Comparison of ENCODE assay signal across 22 mouse cellular contexts in genomic region chr4:26276264-26276663, GRCm38 (mm10).
DNase-seq lines count a peak whose midpoint lies in the region; ATAC-seq and TF ChIP-seq lines count a peak whose summit lies in the region.
"Had no signal": no experiment of that assay in that cellular context is flagged by ENCODE, and none has a peak within 500 bp of the region (broad histone marks: within the 10 kb centered on the region; RNA-seq: fewer than 3 reads in every experiment).

No protein-coding gene starts in this region.

- H3K27me3 ChIP-seq in forebrain, embryonic 13.5 days: no peaks in the 10 kb centered on the region
- no peaks in the 10 kb centered on the region for H3K27me3 ChIP-seq in forebrain, embryonic 11.5 days (ENCODE audit: control insufficient read depth, insufficient read depth, low read length)
- no peaks in the 10 kb centered on the region for H3K27me3 ChIP-seq in hindbrain, postnatal 0 days (ENCODE audit: insufficient read depth, low read length)
- H3K27me3 ChIP-seq in hindbrain, embryonic 13.5 days: no peaks in the 10 kb centered on the region
- H3K27me3 ChIP-seq in neural tube, embryonic 14.5 days (ENCODE audit: control insufficient read depth, insufficient read depth, low read length): no peaks in the 10 kb centered on the region
- H3K27me3 ChIP-seq: heart, embryonic 15.5 days; liver, embryonic 13.5 days; lung, embryonic 15.5 days; neural tube, embryonic 12.5 days had no signal

- no peak for DNase-seq in forebrain, embryonic 11.5 days (ENCODE audit: low spot score)
- peak; percentile 71 for DNase-seq in hindbrain, postnatal 0 days (ENCODE audit: low spot score)
- no peak for DNase-seq in neural tube, embryonic 10.5 days (ENCODE audit: extremely low spot score, low spot score)
- DNase-seq in gastrocnemius, adult 2 months: no peak
- DNase-seq in cerebellum, postnatal 4 days (ENCODE audit: low spot score in 2 of 2): no peak
- DNase-seq: adrenal gland, adult 2 months; cerebellum, adult 11-12 months; cerebellum, postnatal 25 days; heart, adult 11 months; kidney, adult 18-20 months; kidney, postnatal 14 days; liver, embryonic 13.5 days; right cerebral cortex, postnatal 4 days; thymus, postnatal 36 days had no signal

- no peak overlapping the region for H3K9ac ChIP-seq in forebrain, embryonic 13.5 days
- H3K9ac ChIP-seq in forebrain, embryonic 11.5 days (ENCODE audit: low read length): no peak overlapping the region
- no peak overlapping the region for H3K9ac ChIP-seq in hindbrain, postnatal 0 days (replicated peaks; ENCODE audit: low read length)
- H3K9ac ChIP-seq in hindbrain, embryonic 13.5 days: no peak overlapping the region
- H3K9ac ChIP-seq in neural tube, embryonic 14.5 days (replicated peaks; ENCODE audit: low read depth, low read length): no peak overlapping the region
- H3K9ac ChIP-seq: heart, embryonic 15.5 days; liver, embryonic 13.5 days; lung, embryonic 15.5 days; neural tube, embryonic 12.5 days had no signal

- no peaks in the 10 kb centered on the region for H3K36me3 ChIP-seq in forebrain, embryonic 13.5 days (ENCODE audit: poor library complexity, severe bottlenecking)
- no peaks in the 10 kb centered on the region for H3K36me3 ChIP-seq in forebrain, embryonic 11.5 days (ENCODE audit: control insufficient read depth, insufficient read depth, low read length)
- H3K36me3 ChIP-seq in hindbrain, postnatal 0 days (ENCODE audit: insufficient read depth, low read length): no peaks in the 10 kb centered on the region
- H3K36me3 ChIP-seq in hindbrain, embryonic 13.5 days: no peaks in the 10 kb centered on the region
- H3K36me3 ChIP-seq in neural tube, embryonic 14.5 days (ENCODE audit: control insufficient read depth, insufficient read depth, low read length): no peaks in the 10 kb centered on the region
- H3K36me3 ChIP-seq: heart, embryonic 15.5 days; liver, embryonic 13.5 days; lung, embryonic 15.5 days; neural tube, embryonic 12.5 days had no signal

- peaks cover 3% of the 10 kb centered on the region; the same call in 1 of the 2 replicates for H3K4me1 ChIP-seq in forebrain, embryonic 13.5 days
- H3K4me1 ChIP-seq in forebrain, embryonic 11.5 days (replicated peaks; ENCODE audit: control insufficient read depth, insufficient read depth, low read length): no peaks in the 10 kb centered on the region
- H3K4me1 ChIP-seq in hindbrain, postnatal 0 days (ENCODE audit: insufficient read depth, low read length): no peaks in the 10 kb centered on the region
- H3K4me1 ChIP-seq in hindbrain, embryonic 13.5 days (replicated peaks): no peaks in the 10 kb centered on the region; the same call in 1 of the 2 replicates
- no peaks in the 10 kb centered on the region for H3K4me1 ChIP-seq in neural tube, embryonic 14.5 days (ENCODE audit: control insufficient read depth, insufficient read depth, low read length)
- H3K4me1 ChIP-seq: heart, embryonic 15.5 days; liver, embryonic 13.5 days; lung, embryonic 15.5 days; neural tube, embryonic 12.5 days had no signal

- H3K9me3 ChIP-seq in forebrain, embryonic 13.5 days (replicated peaks): no peaks in the 10 kb centered on the region
- H3K9me3 ChIP-seq in forebrain, embryonic 11.5 days (ENCODE audit: control insufficient read depth, low read length): no peaks in the 10 kb centered on the region
- H3K9me3 ChIP-seq in hindbrain, postnatal 0 days (ENCODE audit: low read length): no peaks in the 10 kb centered on the region
- H3K9me3 ChIP-seq in hindbrain, embryonic 13.5 days: no peaks in the 10 kb centered on the region
- H3K9me3 ChIP-seq in neural tube, embryonic 14.5 days (ENCODE audit: control insufficient read depth, low read length): no peaks in the 10 kb centered on the region
- H3K9me3 ChIP-seq: heart, embryonic 15.5 days; liver, embryonic 13.5 days; lung, embryonic 15.5 days; neural tube, embryonic 12.5 days had no signal

- no peak for TF ChIP-seq CTCF in hindbrain, postnatal 0 days (IDR thresholded peaks at IDR 0.05; ENCODE audit: low read depth)
- no peak for TF ChIP-seq CTCF in gastrocnemius, adult 2 months (IDR thresholded peaks at IDR 0.05)

- H3K4me3 ChIP-seq in forebrain, embryonic 13.5 days: no peak overlapping the region
- H3K4me3 ChIP-seq in forebrain, embryonic 11.5 days (ENCODE audit: low read depth, low read length): no peak overlapping the region
- no peak overlapping the region for H3K4me3 ChIP-seq in hindbrain, postnatal 0 days (ENCODE audit: low read length)
- no peak overlapping the region for H3K4me3 ChIP-seq in hindbrain, embryonic 13.5 days
- H3K4me3 ChIP-seq in neural tube, embryonic 14.5 days (ENCODE audit: low read depth, low read length): no peak overlapping the region
- H3K4me3 ChIP-seq in gastrocnemius, adult 2 months: no peak overlapping the region
- H3K4me3 ChIP-seq: erythroblast, embryonic 14.5 days; heart, embryonic 15.5 days; liver, embryonic 13.5 days; lung, embryonic 15.5 days; neural tube, embryonic 12.5 days had no signal

- intact Hi-C loops in gastrocnemius, adult 2 months (cut with DNase I): no loop called here

- no peak overlapping the region for H3K4me2 ChIP-seq in forebrain, embryonic 13.5 days
- no peak overlapping the region for H3K4me2 ChIP-seq in forebrain, embryonic 11.5 days (ENCODE audit: low read depth, low read length, severe bottlenecking)
- no peak overlapping the region for H3K4me2 ChIP-seq in hindbrain, postnatal 0 days (ENCODE audit: low read depth, low read length)
- H3K4me2 ChIP-seq in hindbrain, embryonic 13.5 days: no peak overlapping the region
- H3K4me2 ChIP-seq in neural tube, embryonic 14.5 days (ENCODE audit: low read depth, low read length): no peak overlapping the region
- H3K4me2 ChIP-seq: heart, embryonic 15.5 days; liver, embryonic 13.5 days; lung, embryonic 15.5 days; neural tube, embryonic 12.5 days had no signal

- H3K27ac ChIP-seq in forebrain, embryonic 13.5 days: 0 out of 2 replicates have a peak overlapping the region, but pooled peaks have one; percentile 32
- H3K27ac ChIP-seq in forebrain, embryonic 11.5 days (ENCODE audit: low read depth, low read length): no peak overlapping the region
- H3K27ac ChIP-seq in hindbrain, postnatal 0 days: no peak overlapping the region
- no peak overlapping the region for H3K27ac ChIP-seq in hindbrain, embryonic 13.5 days
- no peak overlapping the region for H3K27ac ChIP-seq in neural tube, embryonic 14.5 days (ENCODE audit: low read depth, low read length)
- H3K27ac ChIP-seq in gastrocnemius, adult 2 months: no peak overlapping the region
- H3K27ac ChIP-seq: heart, embryonic 15.5 days; liver, embryonic 13.5 days; lung, embryonic 15.5 days; macrophage; neural tube, embryonic 12.5 days had no signal

- peak; percentile 78 for ATAC-seq in forebrain, embryonic 13.5 days
- no peak for ATAC-seq in forebrain, embryonic 11.5 days (replicated peaks; ENCODE audit: low FRiP score)
- no peak for ATAC-seq in hindbrain, postnatal 0 days
- no peak for ATAC-seq in hindbrain, embryonic 13.5 days (ENCODE audit: low FRiP score)
- peak; percentile 44; the same call in 1 of the 2 replicates for ATAC-seq in neural tube, embryonic 14.5 days (ENCODE audit: low read depth)

Comparison
In these comparisons a context has a peak if more than half of its experiments do, and no peak if none do; other contexts are left out.
1. ATAC-seq: peak in forebrain, embryonic 13.5 days (single experiment) and neural tube, embryonic 14.5 days (single experiment); none in forebrain, embryonic 11.5 days (single experiment), hindbrain, postnatal 0 days (single experiment) and hindbrain, embryonic 13.5 days (single experiment).